Mouse (Mus musculus) bone marrow, adult 2 months (tissue): ENCODE results near the gene Gstcd. TPM values are rescaled to one million over a fixed set of nuclear protein-coding genes. Genes with fewer than 3 reads are reported as not detected.

Experiments
- H3K27ac ChIP-seq: fragments of 200-500 bp; 2 replicates; pipeline ENCODE4 v1.5.1; 2012; ENCODE audit warnings: low read depth, mild to moderate bottlenecking, control low read depth, inconsistent platforms, low read length; ENCODE audit not compliant: control insufficient read depth, poor library complexity, insufficient read depth
- H3K4me1 ChIP-seq: fragments of 200-500 bp; 2 replicates; pipeline ENCODE4 v1.6.1; 2011; ENCODE audit warnings: low read length; ENCODE audit not compliant: control insufficient read depth, insufficient read depth
- H3K4me3 ChIP-seq: fragments of 200-500 bp; replicated peaks from 2 replicates; pipeline ENCODE3; 2011; ENCODE audit warnings: mild to moderate bottlenecking, low read depth, low read length, control low read depth; ENCODE audit not compliant: control insufficient read depth
- CTCF ChIP-seq: fragments of 200-500 bp; IDR thresholded peaks from 2 replicates; pipeline ENCODE4 v1.5.1; 2011; ENCODE audit warnings: low read length, control low read depth; ENCODE audit not compliant: control insufficient read depth, insufficient read depth
- POLR2A ChIP-seq: fragments of 200-500 bp; IDR thresholded peaks from 2 replicates; pipeline ENCODE4 v1.6.1; 2011; ENCODE audit warnings: low read depth, mild to moderate bottlenecking, control low read depth, low read length, borderline replicate concordance; ENCODE audit not compliant: control insufficient read depth
- WGBS: fragments of 180-500 bp; shearing (Covaris S2); methylation state at CpG from one replicate; pipeline ENCODE4 v1.1.7; 2018; 5-methylcytosine and 5-hydroxymethylcytosine counted together
- polyA plus RNA-seq: library from polyadenylated mRNA; stranded (reverse); fragments of >200 nt; gene quantifications from 2 replicates; pipeline ENCODE4 v1.2.4, GENCODE M21; 2011; ENCODE audit warnings: low replicate concordance; ENCODE audit not compliant: missing spikeins, insufficient read depth, insufficient read length

Gstcd gene
- polyA plus RNA-seq, 1 experiment = 2.0 TPM

- Histone ChIP-seq H3K4me1 (no peaks in the 10 kb centered on the region), H3K4me3 (no peak overlapping the region), H3K27ac (no peak overlapping the region)
- 90% methylated on average over 3 of the region's 3 CpGs for WGBS
- no peak for TF ChIP-seq POLR2A
- no peak for TF ChIP-seq CTCF
Observed at GRCm38 (mm10) chr3:132995904-132996267, 95.9 kb downstream of the Gstcd start.

GRCm38 (mm10) chr3:132995172-132995903 is 96.5 kb downstream of the Gstcd start:
- no peak for TF ChIP-seq POLR2A
- TF ChIP-seq CTCF = no peak
- WGBS = 84% methylated on average over 7 of the region's 7 CpGs
- H3K4me1 ChIP-seq = no peaks in the 10 kb centered on the region
- no peak overlapping the region for H3K4me3 ChIP-seq
- no peak overlapping the region for H3K27ac ChIP-seq

- TF ChIP-seq POLR2A = no peak
- TF ChIP-seq CTCF = no peak
- Histone ChIP-seq H3K27ac (no peak overlapping the region), H3K4me3 (no peak overlapping the region), H3K4me1 (no peaks in the 10 kb centered on the region)
- WGBS = 89% methylated on average over 5 of the region's 5 CpGs
Observed at GRCm38 (mm10) chr3:132986188-132986587, 105.6 kb downstream of the Gstcd start.

GRCm38 (mm10) chr3:132983845-132984485 is 107.9 kb downstream of the Gstcd start:
- 90% methylated on average over 4 of the region's 4 CpGs for WGBS

GRCm38 (mm10) chr3:132981968-132982367 is 109.9 kb downstream of the Gstcd start:
- 91% methylated on average over 2 of the region's 2 CpGs for WGBS
- no peaks in the 10 kb centered on the region for H3K4me1 ChIP-seq
- no peak overlapping the region for H3K27ac ChIP-seq
- TF ChIP-seq POLR2A (no peak), CTCF (no peak)
- H3K4me3 ChIP-seq = no peak overlapping the region

More at GRCm38 (mm10) chr3:132983845-132984485, 107.9 kb downstream of the Gstcd start:
- no peak overlapping the region for H3K4me3 ChIP-seq
- TF ChIP-seq CTCF = no peak
- TF ChIP-seq POLR2A = no peak
- H3K4me1 ChIP-seq = no peaks in the 10 kb centered on the region
- H3K27ac ChIP-seq = no peak overlapping the region

GRCm38 (mm10) chr3:132979781-132980461 is 111.9 kb downstream of the Gstcd start:
- Histone ChIP-seq H3K4me3 (no peak overlapping the region), H3K27ac (no peak overlapping the region), H3K4me1 (no peaks in the 10 kb centered on the region)
- TF ChIP-seq POLR2A (no peak), CTCF (no peak)
- WGBS = 90% methylated on average over 12 of the region's 12 CpGs

- WGBS = 22% methylated on average over 5 of the region's 5 CpGs
Observed at GRCm38 (mm10) chr3:132966255-132966654, 125.6 kb downstream of the Gstcd start.

GRCm38 (mm10) chr3:132964715-132965507 is 126.9 kb downstream of the Gstcd start:
- Histone ChIP-seq H3K4me3 (no peak overlapping the region), H3K4me1 (no peaks in the 10 kb centered on the region), H3K27ac (no peak overlapping the region)
- no peak for TF ChIP-seq POLR2A
- TF ChIP-seq CTCF = no peak
- WGBS = 69% methylated on average over 9 of the region's 9 CpGs

More at GRCm38 (mm10) chr3:132966255-132966654, 125.6 kb downstream of the Gstcd start:
- H3K4me1 ChIP-seq = no peaks in the 10 kb centered on the region
- H3K4me3 ChIP-seq = no peak overlapping the region
- TF ChIP-seq POLR2A = no peak
- TF ChIP-seq CTCF = no peak
- H3K27ac ChIP-seq = no peak overlapping the region
